Mouse (Mus musculus): ENCODE data around the gene Ccdc8. TPM values are rescaled to one million over a fixed set of nuclear protein-coding genes. Genes with fewer than 3 reads are reported as not detected.

Gene Ccdc8
- total RNA-seq, 2 experiments from 2014 or later: 0.19 to 1.0 TPM

- no peak for ATAC-seq (replicated peaks; ENCODE audit: low FRiP score, poor library complexity, severe bottlenecking)
Observed at GRCm38 (mm10) chr7:17004716-17005115, 12.2 kb downstream of the Ccdc8 start.

- ATAC-seq (replicated peaks; ENCODE audit: low FRiP score, poor library complexity, severe bottlenecking): no peak
Observed at GRCm38 (mm10) chr7:17007300-17007699, 14.8 kb downstream of the Ccdc8 start.

GRCm38 (mm10) chr7:17009326-17010009 is 17.0 kb downstream of the Ccdc8 start:
- no peak for ATAC-seq (replicated peaks; ENCODE audit: low FRiP score, poor library complexity, severe bottlenecking)

- ATAC-seq (replicated peaks; ENCODE audit: low FRiP score, poor library complexity, severe bottlenecking): no peak
Observed at GRCm38 (mm10) chr7:17010010-17010347, 17.5 kb downstream of the Ccdc8 start.

- ATAC-seq (replicated peaks; ENCODE audit: low FRiP score, poor library complexity, severe bottlenecking): no peak
Observed at GRCm38 (mm10) chr7:17011909-17012590, 19.5 kb downstream of the Ccdc8 start.

GRCm38 (mm10) chr7:17015381-17015780 is 22.9 kb downstream of the Ccdc8 start:
- ATAC-seq (replicated peaks; ENCODE audit: low FRiP score, poor library complexity, severe bottlenecking): no peak

GRCm38 (mm10) chr7:17017036-17017435 is 24.5 kb downstream of the Ccdc8 start:
- no peak; the same call in 1 of the 2 replicates for ATAC-seq (replicated peaks; ENCODE audit: low FRiP score, poor library complexity, severe bottlenecking)

- ATAC-seq (replicated peaks; ENCODE audit: low FRiP score, poor library complexity, severe bottlenecking): no peak
Observed at GRCm38 (mm10) chr7:17017921-17018320, 25.4 kb downstream of the Ccdc8 start.

GRCm38 (mm10) chr7:17019426-17020166 is 27.1 kb downstream of the Ccdc8 start:
- no peak for ATAC-seq (replicated peaks; ENCODE audit: low FRiP score, poor library complexity, severe bottlenecking)

- ATAC-seq (replicated peaks; ENCODE audit: low FRiP score, poor library complexity, severe bottlenecking): no peak
Observed at GRCm38 (mm10) chr7:17022176-17022575, 29.7 kb downstream of the Ccdc8 start.

GRCm38 (mm10) chr7:17023701-17024100 is 31.2 kb downstream of the Ccdc8 start:
- ATAC-seq (replicated peaks; ENCODE audit: low FRiP score, poor library complexity, severe bottlenecking): no peak

- ATAC-seq (replicated peaks; ENCODE audit: low FRiP score, poor library complexity, severe bottlenecking): no peak
Observed at GRCm38 (mm10) chr7:17024141-17024540, 31.6 kb downstream of the Ccdc8 start.

- no peak for ATAC-seq (replicated peaks; ENCODE audit: low FRiP score, poor library complexity, severe bottlenecking)
Observed at GRCm38 (mm10) chr7:17024814-17025504, 32.5 kb downstream of the Ccdc8 start.

GRCm38 (mm10) chr7:17025505-17025894 is 33.0 kb downstream of the Ccdc8 start:
- ATAC-seq (replicated peaks; ENCODE audit: low FRiP score, poor library complexity, severe bottlenecking): no peak

GRCm38 (mm10) chr7:17025896-17026622 is 33.6 kb downstream of the Ccdc8 start:
- no peak for ATAC-seq (replicated peaks; ENCODE audit: low FRiP score, poor library complexity, severe bottlenecking)

- peak; percentile 70 for ATAC-seq (replicated peaks; ENCODE audit: low FRiP score, poor library complexity, severe bottlenecking)
Observed at GRCm38 (mm10) chr7:17026710-17027587, 34.4 kb downstream of the Ccdc8 start.

GRCm38 (mm10) chr7:17027588-17028343 is 35.3 kb downstream of the Ccdc8 start, which contains the start of gene Ppp5c:
Gene Ppp5c, minus strand, starts transcription at chr7:17027924.
- peak; percentile 67 for ATAC-seq (replicated peaks; ENCODE audit: low FRiP score, poor library complexity, severe bottlenecking)

- ATAC-seq (replicated peaks; ENCODE audit: low FRiP score, poor library complexity, severe bottlenecking): no peak
Observed at GRCm38 (mm10) chr7:17028923-17029322, 36.4 kb downstream of the Ccdc8 start.
